Mouse (Mus musculus) CD4-positive helper T cell, adult 2 months (primary cell): ENCODE measurements around the gene Nr2c2ap.
A peak's percentile ranks its signal among the peaks of the same experiment; 100 is the strongest.

ENCODE experiments used
- DNase-seq: peaks from one replicate; pipeline ENCODE4 v3.0.0-alpha.2; 2012; ENCODE audit warnings: low read depth, missing footprints, low spot score

Nr2c2ap gene

DNA sequence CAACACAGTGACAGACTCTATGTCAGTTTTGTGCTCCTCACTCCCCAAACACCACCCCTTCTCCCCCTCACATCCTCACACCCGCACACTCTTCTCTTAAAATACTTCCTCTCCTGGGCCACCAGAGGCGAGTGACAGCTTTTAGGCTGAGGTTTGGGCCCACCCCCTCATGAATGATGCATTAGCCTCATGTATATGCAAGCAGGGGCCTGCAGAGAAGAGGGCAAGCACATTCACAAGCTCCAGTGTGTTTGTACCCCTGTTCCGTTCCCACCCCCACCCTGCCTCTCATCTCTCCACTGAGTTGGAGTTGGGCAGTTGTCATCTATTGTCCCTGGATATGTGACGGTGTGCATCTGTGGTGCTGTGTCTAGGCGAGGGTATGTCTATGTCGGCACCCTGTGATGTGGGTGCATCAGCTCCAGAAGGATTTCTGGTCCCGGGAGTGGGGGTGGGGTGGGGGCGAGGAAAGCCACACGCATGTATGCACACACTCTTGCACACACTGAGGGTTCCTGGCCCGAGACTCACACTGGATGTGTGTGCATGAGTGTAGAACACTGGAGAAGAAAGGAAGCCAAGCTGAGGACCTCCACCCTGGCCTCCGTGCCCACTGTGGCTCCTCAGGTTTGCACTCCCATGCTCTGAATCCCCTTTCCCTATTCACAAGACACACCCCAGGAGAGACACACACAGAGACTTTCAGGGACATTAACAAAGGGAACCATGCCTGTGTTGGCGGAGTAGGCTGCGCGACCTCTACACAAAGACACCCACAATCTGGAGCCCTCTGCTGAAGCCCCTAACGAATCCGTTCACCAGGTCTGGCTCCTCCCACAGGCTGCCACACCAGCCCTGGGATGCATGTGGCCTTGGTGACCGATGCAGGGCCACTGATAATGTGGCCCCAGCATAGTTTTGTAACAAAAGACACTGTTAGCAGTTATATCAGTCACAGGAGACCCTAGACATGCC, 12.1 kb upstream of the Nr2c2ap start:
- no peak for DNase-seq

DNA sequence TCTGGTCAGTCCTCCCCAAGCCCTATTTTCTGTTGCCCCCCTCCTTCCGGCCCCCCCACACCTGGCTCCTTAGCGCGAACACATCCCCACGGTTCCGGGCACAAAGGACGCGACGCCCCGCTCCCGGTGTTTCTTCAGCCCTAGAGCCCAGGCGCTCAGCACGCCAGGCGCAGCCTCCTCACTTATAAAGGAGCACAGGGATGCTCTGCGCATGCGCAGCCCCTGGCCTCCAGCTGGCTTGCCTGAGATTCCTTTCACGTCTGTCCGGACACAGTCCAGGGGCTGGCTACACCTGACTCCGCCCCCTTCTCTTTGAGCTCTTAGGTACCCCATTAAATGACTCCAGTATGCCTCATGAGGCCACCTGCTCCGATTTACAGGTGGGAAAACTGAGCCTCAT, 10.5 kb upstream of the Nr2c2ap start, which contains the start of gene Ncan:
Gene Ncan, minus strand, starts transcription at position 207 of the 400 bp plus-strand sequence.
- DNase-seq = peak; percentile 42

DNA sequence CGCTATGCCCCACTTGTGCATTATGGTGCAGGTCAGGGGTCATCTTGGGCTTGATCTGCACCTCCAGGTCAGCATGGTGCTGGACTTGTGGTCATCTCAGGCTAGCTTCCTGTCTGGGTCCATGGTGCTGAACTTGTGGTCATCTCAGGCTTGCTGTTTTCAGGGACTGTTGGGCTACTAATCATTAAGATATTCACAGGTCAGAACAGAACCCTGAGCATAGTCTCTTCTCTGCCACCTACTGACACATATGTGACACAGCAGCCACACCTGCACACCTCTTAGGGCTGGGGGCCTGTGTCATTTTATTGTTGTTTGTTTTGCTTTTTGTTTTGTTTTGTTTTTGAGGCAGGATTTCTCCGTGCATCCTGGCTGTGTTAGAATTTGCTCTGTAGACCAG, 8.3 kb upstream of the Nr2c2ap start:
- peak; percentile 31 for DNase-seq

DNA sequence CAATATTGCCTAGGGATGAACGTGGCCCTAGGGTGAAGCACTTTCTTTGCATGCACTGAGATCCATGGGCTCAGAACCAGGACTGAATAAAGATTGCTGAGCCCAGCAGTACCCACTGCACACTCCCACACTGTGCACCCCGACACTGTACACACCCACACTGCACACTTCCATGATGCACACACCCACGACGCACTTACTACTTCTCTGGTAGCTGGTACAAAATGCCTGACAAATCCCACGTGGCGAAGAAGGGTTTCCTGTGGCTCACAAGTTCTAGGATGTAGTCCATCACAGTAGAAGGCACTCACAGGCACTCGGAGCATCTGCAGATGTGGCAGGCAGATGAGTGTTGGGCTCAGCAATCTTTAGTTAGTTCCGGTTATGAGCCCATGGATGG, 6.1 kb upstream of the Nr2c2ap start:
- no peak for DNase-seq

DNA sequence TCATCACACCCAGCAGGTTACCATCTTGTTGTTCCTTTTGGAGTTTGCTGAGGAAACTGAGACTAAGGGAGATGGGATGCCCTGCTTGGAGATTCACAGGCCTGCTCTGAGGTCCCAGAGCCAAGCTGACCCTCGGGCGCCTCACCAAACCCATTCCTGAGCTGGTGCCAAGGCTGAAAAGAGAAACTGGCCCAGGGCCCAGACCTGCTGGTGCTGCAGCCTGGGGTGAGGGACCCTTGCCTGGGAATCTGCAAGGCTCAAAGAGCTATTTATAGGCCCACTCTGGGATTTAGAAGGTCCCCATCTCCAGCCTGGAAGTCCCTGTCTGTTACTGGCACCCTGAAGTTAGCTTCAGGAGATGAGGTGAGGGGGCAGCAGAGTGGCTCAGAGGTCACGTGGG, 2.7 kb upstream of the Nr2c2ap start:
- DNase-seq = no peak

DNA sequence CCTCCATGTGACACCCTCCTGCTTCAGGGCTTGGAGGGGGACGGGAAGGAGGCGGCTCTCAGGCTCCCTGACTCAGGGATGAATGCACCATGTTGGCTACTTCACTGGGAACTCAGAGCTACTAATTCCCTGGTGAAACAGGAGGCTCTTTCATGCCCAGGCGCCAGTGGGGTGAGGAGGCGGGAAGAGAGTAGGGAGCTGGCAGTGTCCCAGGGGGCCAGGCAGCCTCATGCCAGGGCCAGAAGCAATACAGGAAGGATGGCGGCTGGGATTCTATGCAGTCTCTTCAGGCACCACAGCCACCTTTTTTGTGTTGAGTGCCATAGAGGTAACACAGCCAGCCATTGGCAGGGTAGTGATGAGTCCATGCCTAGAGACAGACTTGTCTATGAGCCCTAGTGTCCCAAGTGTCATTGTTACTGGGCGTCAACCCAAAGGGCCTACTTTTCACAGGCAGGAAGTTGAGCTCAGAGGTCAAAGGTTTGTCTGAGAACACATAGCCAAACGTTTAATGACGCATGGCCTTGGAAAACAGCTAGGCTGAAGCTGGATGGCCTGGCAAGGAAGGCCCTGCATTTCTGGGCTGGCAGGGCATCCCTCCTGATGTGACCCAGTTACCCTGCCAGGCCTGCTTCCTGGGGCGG, 1.7 kb upstream of the Nr2c2ap start:
- no peak for DNase-seq

DNA sequence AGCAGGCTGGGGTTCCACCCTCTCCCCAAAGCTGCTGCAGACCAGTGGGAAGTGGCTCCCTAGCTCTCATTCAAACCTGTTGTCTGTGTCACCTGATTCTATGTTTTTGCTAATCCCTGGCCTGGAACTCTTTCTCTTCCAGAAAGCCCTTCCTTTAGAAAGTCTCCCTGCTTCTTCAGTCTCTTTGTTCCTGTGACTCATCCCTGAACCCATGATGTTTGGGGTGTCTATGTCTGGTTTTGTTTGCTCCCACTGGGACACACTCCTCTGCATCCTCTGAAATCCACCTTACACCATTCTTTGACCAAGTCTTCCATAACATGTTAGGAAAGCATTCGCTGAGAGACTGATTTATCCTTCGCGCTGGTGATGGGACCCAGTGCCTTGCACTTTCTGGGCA, 1.1 kb upstream of the Nr2c2ap start:
- no peak for DNase-seq

DNA sequence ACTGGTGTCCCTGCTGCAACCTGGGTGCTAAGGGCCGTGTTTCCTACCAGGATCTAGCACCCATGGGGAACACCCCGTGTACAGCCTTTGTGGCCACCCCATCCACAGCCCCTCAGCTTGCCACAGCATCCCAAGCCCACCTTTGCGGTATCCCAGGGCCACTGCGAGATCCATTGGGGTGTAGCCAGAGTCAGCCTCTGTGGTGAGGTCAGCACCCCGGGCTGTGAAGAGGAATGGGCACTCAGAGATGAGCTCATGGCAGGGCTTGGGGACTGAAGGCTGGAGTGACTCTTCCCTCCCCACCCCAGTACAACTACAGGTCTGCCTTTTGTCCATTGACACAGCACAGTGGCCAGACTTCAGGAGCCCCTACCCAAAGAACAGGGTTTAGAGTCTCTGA, 3.0 kb downstream of the Nr2c2ap start:
- no peak for DNase-seq

DNA sequence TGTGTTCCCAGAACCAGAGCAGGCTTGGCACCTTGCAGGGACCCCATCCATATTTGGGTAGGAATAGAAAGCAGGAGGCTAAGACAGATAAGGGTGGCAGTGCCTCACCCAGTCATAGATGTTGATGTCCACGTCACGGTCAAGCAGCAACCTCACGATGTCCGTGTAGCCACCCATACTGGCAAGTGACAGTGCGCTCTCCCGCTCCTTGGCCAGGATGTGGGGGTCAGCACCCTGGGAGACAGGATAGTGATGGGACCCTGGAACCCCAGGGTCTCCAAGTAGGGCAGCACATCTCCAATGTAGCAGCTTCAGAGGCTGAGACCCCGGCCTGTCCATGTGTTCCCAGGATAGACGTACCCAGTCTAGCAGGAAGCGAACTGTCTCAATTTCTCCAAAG, 3.8 kb downstream of the Nr2c2ap start:
- DNase-seq = no peak

DNA sequence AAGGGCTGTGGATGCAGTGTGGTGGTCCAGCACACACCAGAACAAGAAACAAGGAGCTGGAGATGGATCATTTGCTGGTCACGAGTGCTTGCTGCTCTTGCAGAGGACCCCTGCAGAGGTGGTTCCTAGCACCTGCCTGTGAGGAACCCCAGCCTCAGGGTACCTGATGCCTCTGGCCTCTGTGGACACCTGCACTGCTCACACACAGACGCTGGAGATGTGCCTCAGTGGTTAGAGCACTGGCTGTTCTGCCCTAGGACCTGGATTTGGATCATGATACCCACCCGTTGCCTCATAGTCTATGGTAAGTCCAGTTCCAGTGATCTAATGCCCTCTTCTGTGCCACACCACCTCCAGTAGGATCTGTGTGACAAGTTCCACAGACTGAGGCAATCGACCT, 5.5 kb downstream of the Nr2c2ap start:
- no peak for DNase-seq

DNA sequence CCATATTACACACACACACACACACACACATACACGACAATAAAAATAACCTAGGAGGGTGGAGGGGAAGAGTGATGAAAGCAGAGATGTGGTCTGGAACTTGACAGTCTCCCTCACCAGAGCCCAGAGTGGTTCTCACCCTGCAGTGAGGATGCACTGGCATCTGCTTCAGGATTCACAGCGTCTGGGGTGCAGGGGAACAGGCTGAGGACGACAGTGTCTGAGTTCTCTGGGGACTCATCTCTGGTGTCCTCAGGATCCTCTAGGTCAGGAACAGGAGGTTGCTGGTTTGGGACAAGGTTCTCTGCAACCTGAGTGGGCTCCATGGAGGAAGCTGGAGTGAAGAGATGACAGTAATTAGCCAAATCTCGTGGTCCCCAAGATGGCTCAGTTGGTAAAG, 6.8 kb downstream of the Nr2c2ap start:
- no peak for DNase-seq

DNA sequence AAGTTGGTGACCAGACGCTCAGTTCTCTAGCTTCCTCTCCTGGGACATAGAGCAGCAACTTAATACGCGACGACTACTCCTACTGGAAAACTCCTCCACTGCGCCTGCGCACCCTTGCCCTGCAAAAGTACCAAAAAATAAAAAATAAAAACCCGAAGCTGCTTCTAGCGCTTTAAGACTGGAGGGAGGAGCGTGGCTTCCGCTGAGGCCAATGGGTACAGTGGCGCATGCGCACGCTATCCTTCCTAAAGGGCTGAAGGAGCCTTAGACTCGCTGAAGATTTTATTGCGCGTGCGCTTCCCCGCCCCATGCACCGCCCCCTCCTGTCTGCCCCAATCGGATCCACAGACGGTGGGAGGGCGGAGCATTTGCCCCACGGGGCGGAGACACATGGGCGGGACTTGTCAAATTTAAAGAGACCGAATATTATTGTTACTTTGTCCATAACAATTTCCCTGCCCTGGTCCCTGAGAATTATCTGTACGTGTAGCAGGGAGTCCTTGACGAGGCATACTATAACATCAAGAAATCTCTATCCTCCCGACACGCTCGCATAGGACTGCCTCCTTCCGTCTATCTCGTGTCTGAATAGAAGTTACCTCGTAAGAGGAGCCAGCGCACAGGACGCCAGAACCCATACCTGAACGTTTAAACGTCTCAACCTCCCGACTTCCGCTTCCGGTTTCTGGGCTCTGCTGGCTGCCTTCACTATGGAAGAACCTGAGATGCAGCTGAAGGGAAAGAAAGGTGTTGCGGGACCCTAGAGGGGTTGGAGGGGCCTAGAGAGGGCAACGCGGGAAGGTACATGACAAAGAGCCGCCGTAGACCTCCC, 8.1 kb downstream of the Nr2c2ap start, which contains the start of the genes Rfxank, Borcs8 and Mef2b:
Gene Rfxank, minus strand, starts transcription at position 129 of the 832 bp plus-strand sequence.
Gene Borcs8, plus strand, starts transcription at position 474 of the 832 bp plus-strand sequence.
Gene Mef2b, plus strand, starts transcription at position 686 of the 832 bp plus-strand sequence.
- DNase-seq = peak; percentile 99

DNA sequence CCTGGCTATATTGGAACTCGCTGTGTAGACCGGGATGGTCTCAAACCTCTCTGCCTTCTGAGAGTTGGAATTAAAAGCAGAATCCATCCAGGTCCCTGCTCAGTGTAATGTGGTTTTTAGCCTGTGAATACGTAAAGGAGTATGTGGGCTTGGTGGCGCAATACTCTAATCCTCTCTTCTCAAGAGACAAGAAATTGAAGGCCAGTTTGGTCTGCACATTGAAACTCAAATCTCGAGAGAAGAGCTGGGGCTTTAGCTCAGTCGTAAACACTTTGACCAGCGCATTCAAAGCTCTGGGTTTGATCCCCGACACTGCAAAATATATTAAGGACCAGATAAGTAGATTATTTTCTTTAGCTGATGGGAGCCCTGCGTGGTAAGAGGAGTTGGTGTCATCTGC, 8.8 kb downstream of the Nr2c2ap start:
- DNase-seq = no peak

DNA sequence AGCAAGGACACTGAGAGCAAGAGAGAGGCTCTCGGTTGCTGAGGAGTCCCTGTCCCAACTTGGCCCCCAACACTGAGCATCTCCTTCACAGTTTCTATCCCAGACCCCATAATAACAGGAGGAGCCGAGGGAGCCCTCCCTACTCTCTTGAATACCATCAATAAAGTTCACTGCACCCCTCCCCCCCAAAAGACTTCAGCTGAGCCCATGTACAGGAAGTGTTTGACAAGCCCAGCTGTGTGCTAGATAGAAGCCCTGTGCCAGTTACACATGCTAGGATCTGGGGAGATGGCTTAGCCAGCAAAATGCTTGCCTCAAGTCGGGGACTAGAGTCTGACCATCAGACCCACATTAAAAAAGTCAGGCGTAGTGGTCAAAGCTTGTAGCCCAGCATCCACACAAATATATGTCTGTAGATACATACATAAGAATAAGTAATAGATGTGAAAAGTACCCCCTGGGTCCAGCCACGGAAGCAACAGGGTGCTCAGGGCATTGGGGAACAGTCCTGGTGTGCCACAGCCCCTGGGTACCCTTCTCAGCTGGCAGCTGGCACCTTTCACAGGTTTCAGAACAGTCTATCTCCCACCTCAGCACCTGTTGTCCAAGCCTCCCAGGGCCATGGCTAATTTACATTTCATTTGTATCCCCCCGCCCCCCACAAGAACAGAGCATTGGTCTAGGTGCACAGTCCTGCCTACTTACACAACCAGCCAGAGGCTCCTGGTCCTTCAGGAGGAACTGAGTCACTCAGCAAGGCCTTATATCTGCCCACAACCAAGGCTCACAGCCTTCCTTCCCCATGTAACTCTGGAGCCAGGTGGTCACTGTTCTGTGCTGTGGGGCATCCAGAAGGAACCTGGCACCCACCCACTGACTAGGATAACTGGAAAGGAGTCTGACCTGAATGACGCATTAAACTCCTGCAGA, 16.8 kb downstream of the Nr2c2ap start:
- DNase-seq = no peak

DNA sequence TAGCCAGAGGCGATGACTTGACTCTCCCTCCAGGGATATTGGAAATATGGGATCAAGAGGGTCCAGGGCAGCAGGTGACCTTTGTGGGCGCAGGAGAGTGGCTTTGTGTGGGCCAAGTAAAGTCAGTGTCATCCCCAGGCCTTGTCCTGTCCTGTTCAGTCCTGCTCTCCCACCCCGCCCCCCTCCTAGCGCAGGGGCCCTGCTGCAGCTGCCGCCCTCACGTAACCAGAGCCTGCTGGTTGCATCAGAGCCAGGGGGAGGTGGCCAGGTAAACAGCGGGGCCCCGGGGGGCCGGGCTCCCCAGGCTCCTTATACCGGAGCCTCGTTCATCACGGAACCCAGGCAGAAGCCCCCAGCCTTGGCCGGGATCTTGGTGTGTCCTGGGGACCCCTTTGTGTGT, 19.0 kb downstream of the Nr2c2ap start:
- DNase-seq = no peak

DNA sequence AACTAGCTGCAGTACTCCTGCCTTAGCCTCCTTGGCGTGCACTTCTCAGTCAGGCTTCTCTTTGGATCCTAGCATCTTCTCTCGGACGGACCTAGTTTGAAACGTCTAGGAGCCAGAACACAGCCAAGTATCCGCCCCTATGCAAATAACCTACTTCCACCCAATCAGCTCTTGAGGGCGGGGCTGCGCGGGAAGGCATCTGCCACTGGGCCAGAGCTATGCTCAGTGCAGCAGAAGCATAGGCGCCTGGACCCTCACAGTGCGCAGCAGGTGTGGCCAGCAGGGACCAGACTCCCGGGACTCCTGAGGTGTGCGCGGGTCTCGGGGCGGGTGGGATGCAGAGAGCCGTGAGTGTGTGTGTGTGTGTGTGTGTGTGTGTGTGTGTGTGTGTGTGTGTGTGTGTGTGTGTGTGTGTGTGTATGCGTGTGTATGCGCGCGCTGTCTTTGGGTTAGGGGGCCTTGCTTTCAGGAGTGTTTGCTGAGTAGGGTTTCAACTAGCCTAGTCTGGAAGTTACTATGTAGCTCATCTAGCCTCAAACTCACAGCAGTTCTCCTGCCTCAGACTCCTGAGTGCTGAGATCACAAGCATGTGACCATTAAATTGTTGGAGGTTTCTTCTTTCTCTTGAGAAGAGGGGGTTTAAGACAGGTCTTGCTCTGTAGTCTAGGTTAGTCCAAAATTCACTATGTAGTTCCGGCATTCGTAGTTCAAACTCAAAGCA, 21.6 kb downstream of the Nr2c2ap start:
- DNase-seq = peak; percentile 81

DNA sequence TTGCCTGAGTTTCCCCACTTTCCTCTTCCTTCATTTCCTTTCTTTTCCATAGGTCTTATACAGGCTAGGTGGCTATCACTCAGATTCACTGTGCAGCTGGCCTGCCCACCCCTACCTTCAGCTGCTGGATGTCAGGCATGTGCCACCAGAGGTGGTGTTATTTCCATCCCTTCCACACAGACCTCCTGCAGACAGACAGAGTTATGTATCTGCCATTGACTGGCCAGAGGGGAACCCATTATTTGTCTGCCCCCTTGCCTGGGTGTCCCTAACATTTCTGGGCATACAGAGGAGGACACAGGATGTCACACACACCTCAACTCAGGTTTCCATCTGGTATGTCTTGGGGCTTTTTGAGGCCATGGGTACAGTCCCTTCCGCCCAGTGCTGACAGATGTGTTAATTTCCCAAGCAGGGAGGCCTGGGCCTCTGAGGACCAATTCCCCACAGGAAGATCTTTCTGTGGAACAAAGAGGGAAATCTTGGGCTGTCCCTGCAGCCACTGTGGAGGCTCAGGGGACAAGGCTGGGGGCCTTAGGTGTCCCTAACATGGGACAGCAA, 26.2 kb downstream of the Nr2c2ap start:
- DNase-seq = no peak

DNA sequence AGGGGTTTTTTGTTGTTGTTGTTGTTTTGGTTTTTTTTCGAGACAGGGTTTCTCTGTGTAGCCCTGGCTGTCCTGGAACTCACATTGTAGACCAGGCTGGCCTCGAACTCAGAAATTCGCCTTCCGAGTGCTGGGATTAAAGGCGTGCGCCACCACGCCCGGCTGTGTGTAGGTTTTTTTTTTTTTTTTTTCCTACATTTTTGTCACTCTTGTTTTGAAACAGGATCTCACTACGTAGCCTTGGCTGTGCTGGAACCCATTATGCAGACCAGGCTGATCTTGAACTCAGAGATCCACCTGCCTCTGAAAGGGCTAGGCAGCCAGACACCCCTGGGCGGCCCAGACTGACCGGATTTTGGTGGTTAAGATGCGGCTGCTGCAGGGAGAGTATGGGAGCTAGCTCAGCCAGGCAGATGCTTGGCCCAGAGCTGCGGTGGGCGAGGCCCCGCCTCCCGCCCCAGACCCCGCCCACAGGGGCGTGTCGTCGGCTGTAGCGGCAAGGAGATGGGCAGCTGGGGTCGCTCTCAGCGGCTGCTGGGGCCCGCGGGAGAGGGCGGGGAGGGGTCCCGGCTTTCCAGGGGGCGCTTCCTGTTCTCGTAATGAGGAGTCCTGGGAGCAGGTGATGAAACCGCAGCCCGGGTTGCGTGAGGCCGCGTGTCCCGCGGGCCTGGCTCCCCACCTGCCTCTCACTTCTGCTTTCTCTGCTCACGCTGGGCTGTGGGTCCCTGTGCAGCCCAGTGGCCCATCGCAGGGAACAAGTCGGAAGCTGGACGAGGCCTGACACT, 27.1 kb downstream of the Nr2c2ap start:
- peak; percentile 88 for DNase-seq

DNA sequence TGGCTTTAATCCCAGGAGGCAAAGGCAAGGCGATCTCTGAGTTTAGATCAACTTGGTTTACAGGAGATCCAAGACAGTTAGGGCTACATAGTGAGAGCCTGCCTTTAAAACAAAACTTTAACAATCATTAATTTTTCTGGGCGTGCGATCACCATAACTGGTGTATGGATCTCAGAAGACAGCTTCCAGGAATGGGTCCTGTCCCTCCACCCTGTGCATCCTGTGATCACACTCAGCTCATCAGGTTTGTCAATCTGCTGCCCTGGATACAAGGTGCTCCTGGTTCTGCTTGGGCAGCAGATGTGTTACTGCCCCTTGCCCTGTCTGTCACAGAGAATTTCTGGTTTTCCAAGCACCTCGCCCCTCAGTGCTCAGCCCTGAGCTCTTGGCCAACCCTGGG, 28.1 kb downstream of the Nr2c2ap start:
- no peak for DNase-seq
